Mouse (Mus musculus): ENCODE data around the gene Sept5. TPM values are rescaled to one million over a fixed set of nuclear protein-coding genes. Genes with fewer than 3 reads are reported as not detected.

Gene Sept5
- polyA plus RNA-seq, 1 experiment from 2014 or later: 21.4 TPM

DNA sequence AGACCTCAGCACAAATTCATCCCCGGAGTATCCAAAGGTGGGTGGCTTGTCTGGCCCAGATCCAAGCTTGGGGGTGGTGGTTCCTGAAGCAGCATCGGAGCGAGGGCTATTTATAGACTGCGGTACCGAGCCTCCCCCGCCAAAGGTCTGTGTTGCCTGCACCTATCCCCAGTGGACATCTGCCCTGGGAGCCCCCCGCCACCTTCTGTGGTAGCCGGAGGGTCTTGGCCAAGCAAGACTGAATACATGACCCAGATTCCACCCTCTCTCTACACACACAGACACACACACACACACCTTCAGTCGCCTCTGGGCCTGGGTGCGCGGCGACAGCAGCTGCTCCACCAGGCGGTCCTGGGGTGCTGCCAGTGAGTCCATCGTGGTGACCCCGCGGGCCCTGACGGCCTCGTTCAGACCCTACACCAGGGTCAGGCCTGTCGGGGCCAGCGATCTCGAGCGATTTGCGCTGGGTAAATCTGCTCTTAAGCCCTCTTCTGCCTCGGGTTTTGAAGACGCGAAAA, 3.9 kb downstream of the Sept5 start:
- Histone ChIP-seq H3K4me3 (ENCODE audit: low read length) (peak overlapping the region; percentile 54), H3K9ac (replicated peaks; ENCODE audit: low read length) (peak overlapping the region; percentile 66), H3K4me1 (ENCODE audit: insufficient read depth, low read length) (peaks cover 33% of the 10 kb centered on the region), H3K9me3 (ENCODE audit: low read length) (no peaks in the 10 kb centered on the region), H3K27ac (ENCODE audit: low read length) (no peak overlapping the region), H3K27me3 (ENCODE audit: insufficient read depth, low read length) (peaks cover 72% of the 10 kb centered on the region), H3K36me3 (ENCODE audit: insufficient read depth, low read length) (no peaks in the 10 kb centered on the region; the same call in 1 of the 2 replicates), H3K4me2 (replicated peaks; ENCODE audit: low read depth, low read length) (peak overlapping the region; percentile 82)
- WGBS: 11% methylated on average over 26 of the region's 26 CpGs
- peak; percentile 3; the same call in 1 of the 2 replicates for ATAC-seq (ENCODE audit: low FRiP score, low TSS enrichment)

- Histone ChIP-seq H3K4me1 (ENCODE audit: insufficient read depth, low read length) (peaks cover 37% of the 10 kb centered on the region), H3K4me3 (ENCODE audit: low read length) (no peak overlapping the region), H3K27ac (ENCODE audit: low read length) (no peak overlapping the region), H3K9ac (replicated peaks; ENCODE audit: low read length) (no peak overlapping the region), H3K36me3 (ENCODE audit: insufficient read depth, low read length) (no peaks in the 10 kb centered on the region; the same call in 1 of the 2 replicates), H3K9me3 (ENCODE audit: low read length) (no peaks in the 10 kb centered on the region), H3K27me3 (ENCODE audit: insufficient read depth, low read length) (peaks cover 79% of the 10 kb centered on the region), H3K4me2 (replicated peaks; ENCODE audit: low read depth, low read length) (no peak overlapping the region)
- WGBS: 51% methylated on average over 14 of the region's 14 CpGs
- ATAC-seq (ENCODE audit: low FRiP score, low TSS enrichment): no peak
Observed at GRCm38 (mm10) chr16:18625097-18625496, 4.7 kb downstream of the Sept5 start.

- H3K27me3 ChIP-seq (ENCODE audit: insufficient read depth, low read length): peaks cover 84% of the 10 kb centered on the region
- no peaks in the 10 kb centered on the region for H3K9me3 ChIP-seq (ENCODE audit: low read length)
- no peak overlapping the region for H3K4me3 ChIP-seq (ENCODE audit: low read length)
- peaks cover 37% of the 10 kb centered on the region for H3K4me1 ChIP-seq (ENCODE audit: insufficient read depth, low read length)
- 38% methylated on average over 15 of the region's 15 CpGs for WGBS
- no peak for ATAC-seq (ENCODE audit: low FRiP score, low TSS enrichment)
- no peak overlapping the region for H3K9ac ChIP-seq (replicated peaks; ENCODE audit: low read length)
- no peaks in the 10 kb centered on the region; the same call in 1 of the 2 replicates for H3K36me3 ChIP-seq (ENCODE audit: insufficient read depth, low read length)
- no peak overlapping the region for H3K4me2 ChIP-seq (replicated peaks; ENCODE audit: low read depth, low read length)
- H3K27ac ChIP-seq (ENCODE audit: low read length): no peak overlapping the region
Observed at GRCm38 (mm10) chr16:18624641-18625040, 5.1 kb downstream of the Sept5 start.

- H3K27me3 ChIP-seq (ENCODE audit: insufficient read depth, low read length): peaks cover 91% of the 10 kb centered on the region
- H3K9me3 ChIP-seq (ENCODE audit: low read length): no peaks in the 10 kb centered on the region
- WGBS: 66% methylated on average over 15 of the region's 15 CpGs
- H3K9ac ChIP-seq (replicated peaks; ENCODE audit: low read length): no peak overlapping the region
- ATAC-seq (ENCODE audit: low FRiP score, low TSS enrichment): no peak
- H3K4me1 ChIP-seq (ENCODE audit: insufficient read depth, low read length): peaks cover 32% of the 10 kb centered on the region
- no peak overlapping the region for H3K4me3 ChIP-seq (ENCODE audit: low read length)
- H3K36me3 ChIP-seq (ENCODE audit: insufficient read depth, low read length): no peaks in the 10 kb centered on the region; the same call in 1 of the 2 replicates
- H3K4me2 ChIP-seq (replicated peaks; ENCODE audit: low read depth, low read length): no peak overlapping the region
- H3K27ac ChIP-seq (ENCODE audit: low read length): no peak overlapping the region
Observed at GRCm38 (mm10) chr16:18623751-18624540, 5.8 kb downstream of the Sept5 start.

DNA sequence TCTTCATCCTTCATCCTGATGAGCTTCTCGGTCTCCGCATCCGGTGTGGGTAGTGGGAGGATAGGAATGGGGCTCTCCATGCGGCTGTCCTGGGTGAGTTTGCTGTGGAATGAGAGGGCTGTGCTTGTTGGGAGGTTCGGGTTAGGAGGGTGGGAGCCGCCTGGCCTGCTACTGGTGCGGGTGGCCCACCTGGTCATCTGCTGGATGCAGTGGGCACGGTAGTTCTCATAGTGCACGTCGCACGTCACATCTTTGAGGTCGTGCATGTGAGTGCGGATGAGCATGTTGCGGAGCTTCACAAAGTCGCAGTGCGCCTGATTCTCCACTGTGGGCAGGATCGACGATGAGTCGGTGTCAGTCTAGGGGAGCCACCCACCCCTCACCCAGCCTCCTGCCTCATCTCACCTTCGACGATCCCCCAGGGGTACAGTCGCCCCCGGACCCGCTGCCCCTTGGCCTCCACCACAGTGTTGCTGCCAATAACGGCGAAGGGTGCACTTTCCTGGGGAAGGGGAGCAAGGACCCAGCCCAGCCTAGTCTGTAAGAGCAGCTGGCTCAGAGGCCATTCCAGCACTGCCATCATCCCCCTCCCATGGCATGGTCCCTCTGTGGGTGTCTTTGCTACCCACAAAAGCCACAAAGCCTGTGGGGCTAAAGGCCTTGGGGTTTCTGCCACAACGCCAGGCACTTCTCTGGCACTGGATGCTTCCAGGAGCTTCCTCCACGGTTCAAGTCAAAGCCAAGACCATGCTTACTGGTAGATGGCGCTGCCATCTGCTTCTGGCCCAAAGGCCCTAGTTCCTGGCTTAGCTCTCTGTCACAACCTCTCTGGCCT, 6.6 kb downstream of the Sept5 start:
- H3K9ac ChIP-seq (replicated peaks; ENCODE audit: low read length): no peak overlapping the region
- no peaks in the 10 kb centered on the region for H3K9me3 ChIP-seq (ENCODE audit: low read length)
- 42% methylated on average over 29 of the region's 29 CpGs for WGBS
- no peaks in the 10 kb centered on the region; the same call in 1 of the 2 replicates for H3K36me3 ChIP-seq (ENCODE audit: insufficient read depth, low read length)
- peaks cover 99% of the 10 kb centered on the region for H3K27me3 ChIP-seq (ENCODE audit: insufficient read depth, low read length)
- no peak overlapping the region for H3K4me2 ChIP-seq (replicated peaks; ENCODE audit: low read depth, low read length)
- H3K4me3 ChIP-seq (ENCODE audit: low read length): no peak overlapping the region
- ATAC-seq (ENCODE audit: low FRiP score, low TSS enrichment): no peak
- H3K27ac ChIP-seq (ENCODE audit: low read length): no peak overlapping the region
- H3K4me1 ChIP-seq (ENCODE audit: insufficient read depth, low read length): peaks cover 29% of the 10 kb centered on the region

DNA sequence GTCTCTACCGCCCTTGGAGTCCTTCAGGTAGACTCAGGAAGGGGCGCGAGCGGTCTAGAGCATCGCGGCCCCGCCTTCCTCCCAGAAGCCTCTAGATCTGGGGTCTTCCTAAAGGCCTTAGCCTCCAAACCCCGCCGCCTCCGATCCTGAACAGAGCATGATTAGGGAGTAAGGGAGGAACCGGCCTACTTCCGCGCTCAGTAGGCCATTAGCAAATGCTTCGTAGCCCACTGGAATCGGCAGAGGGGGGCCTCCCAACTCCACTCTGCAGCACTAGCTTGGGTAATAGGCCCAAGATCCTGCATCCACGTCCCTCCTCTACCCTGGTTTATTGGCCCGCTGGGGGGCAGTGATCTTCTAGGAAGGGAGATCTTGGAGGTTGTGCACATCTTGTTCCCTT, 7.7 kb downstream of the Sept5 start, which contains the start of gene Gp1bb:
TSS of gene Gp1bb (minus strand) at position 385 of the 400 bp plus-strand sequence.
- Histone ChIP-seq H3K27ac (ENCODE audit: low read length) (no peak within 1 kb of the TSS), H3K27me3 (ENCODE audit: insufficient read depth, low read length) (peaks cover 91% of the 10 kb centered on the region), H3K4me1 (ENCODE audit: insufficient read depth, low read length) (peaks cover 35% of the 10 kb centered on the region), H3K4me3 (ENCODE audit: low read length) (peak within 1 kb of the TSS; percentile 51), H3K9me3 (ENCODE audit: low read length) (no peaks in the 10 kb centered on the region), H3K36me3 (ENCODE audit: insufficient read depth, low read length) (no peaks in the 10 kb centered on the region; the same call in 1 of the 2 replicates), H3K9ac (replicated peaks; ENCODE audit: low read length) (no peak within 1 kb of the TSS), H3K4me2 (replicated peaks; ENCODE audit: low read depth, low read length) (peak within 1 kb of the TSS; percentile 84)
- no peak for ATAC-seq (ENCODE audit: low FRiP score, low TSS enrichment)
- 16% methylated on average over 17 of the region's 17 CpGs for WGBS

GRCm38 (mm10) chr16:18621362-18622001, 8.3 kb downstream of the Sept5 start:
- WGBS: 7% methylated on average over 38 of the region's 38 CpGs

DNA sequence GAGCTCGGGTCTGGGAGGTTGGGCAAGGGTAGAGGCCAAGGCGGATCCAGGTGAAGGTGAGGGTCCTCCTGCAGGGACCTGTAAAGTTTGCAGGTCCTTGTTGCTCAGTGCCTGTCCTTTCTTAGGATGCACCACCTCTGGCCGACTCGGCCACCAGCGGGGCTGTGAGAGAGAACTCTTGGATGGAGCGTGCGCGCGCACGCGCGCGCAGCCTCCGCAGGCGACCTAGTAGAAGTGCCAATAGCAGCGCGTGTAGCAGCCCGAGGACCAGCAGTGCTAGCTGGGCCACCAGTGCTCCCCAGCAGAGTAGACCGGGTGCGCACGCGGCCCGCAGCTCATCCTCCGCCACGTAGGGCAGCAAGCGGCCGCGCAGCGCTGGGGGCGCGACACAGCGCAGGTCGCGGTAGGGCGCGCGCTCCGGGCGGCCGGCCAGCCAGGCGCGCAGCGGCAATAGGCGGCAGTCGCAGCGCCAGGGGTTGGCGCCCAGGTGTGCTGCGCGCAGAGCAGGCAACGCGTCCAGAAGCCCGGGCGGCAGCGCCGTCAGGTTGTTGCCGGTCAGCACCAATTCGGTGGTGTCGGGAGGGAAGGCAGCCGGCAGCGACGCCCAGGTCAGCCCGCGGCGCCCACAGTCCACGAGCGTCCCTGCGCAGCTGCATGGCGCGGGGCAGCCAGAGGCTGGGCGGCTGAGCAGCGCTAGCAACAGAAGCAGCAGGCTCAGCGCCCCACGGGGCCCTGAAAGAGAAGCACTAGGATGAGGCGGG, 9.0 kb downstream of the Sept5 start:
- ATAC-seq (ENCODE audit: low FRiP score, low TSS enrichment): no peak
- WGBS: under 1% methylated on average over 73 of the region's 74 CpGs
- Histone ChIP-seq H3K27me3 (ENCODE audit: insufficient read depth, low read length) (peaks cover 90% of the 10 kb centered on the region), H3K27ac (ENCODE audit: low read length) (no peak overlapping the region), H3K36me3 (ENCODE audit: insufficient read depth, low read length) (no peaks in the 10 kb centered on the region; the same call in 1 of the 2 replicates), H3K9ac (replicated peaks; ENCODE audit: low read length) (no peak overlapping the region), H3K4me3 (ENCODE audit: low read length) (peak overlapping the region; percentile 51), H3K4me1 (ENCODE audit: insufficient read depth, low read length) (peaks cover 28% of the 10 kb centered on the region), H3K4me2 (replicated peaks; ENCODE audit: low read depth, low read length) (peak overlapping the region; percentile 84), H3K9me3 (ENCODE audit: low read length) (no peaks in the 10 kb centered on the region)

More at GRCm38 (mm10) chr16:18621362-18622001, 8.3 kb downstream of the Sept5 start:
- no peak overlapping the region for H3K9ac ChIP-seq (replicated peaks; ENCODE audit: low read length)
- H3K4me3 ChIP-seq (ENCODE audit: low read length): peak overlapping the region; percentile 51
- H3K27ac ChIP-seq (ENCODE audit: low read length): no peak overlapping the region
- peaks cover 35% of the 10 kb centered on the region for H3K4me1 ChIP-seq (ENCODE audit: insufficient read depth, low read length)
- peaks cover 91% of the 10 kb centered on the region for H3K27me3 ChIP-seq (ENCODE audit: insufficient read depth, low read length)
- no peak for ATAC-seq (ENCODE audit: low FRiP score, low TSS enrichment)
- H3K36me3 ChIP-seq (ENCODE audit: insufficient read depth, low read length): no peaks in the 10 kb centered on the region; the same call in 1 of the 2 replicates
- H3K9me3 ChIP-seq (ENCODE audit: low read length): no peaks in the 10 kb centered on the region
- H3K4me2 ChIP-seq (replicated peaks; ENCODE audit: low read depth, low read length): peak overlapping the region; percentile 84

DNA sequence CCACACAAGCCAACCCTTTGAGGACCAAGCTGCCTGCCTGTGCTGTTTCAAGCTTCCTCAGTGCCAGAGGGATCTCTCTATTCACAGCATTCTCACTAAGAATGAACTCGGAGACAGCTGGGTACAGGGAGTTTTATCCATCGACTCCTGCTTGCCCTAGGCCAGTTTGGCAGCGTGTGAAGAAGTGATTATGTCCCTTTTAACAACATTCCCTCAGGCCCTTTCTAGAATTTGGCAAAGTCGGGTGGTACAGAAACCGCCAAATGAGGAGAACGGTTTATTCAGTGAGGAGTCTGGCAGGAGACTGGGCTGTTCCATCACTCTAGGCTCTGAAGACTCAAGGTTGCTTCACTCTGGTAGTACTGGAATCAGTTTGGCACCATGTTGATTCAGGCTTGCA, 9.6 kb downstream of the Sept5 start:
- ATAC-seq (ENCODE audit: low FRiP score, low TSS enrichment): no peak
- no peaks in the 10 kb centered on the region; the same call in 1 of the 2 replicates for H3K36me3 ChIP-seq (ENCODE audit: insufficient read depth, low read length)
- peak overlapping the region; percentile 51 for H3K4me3 ChIP-seq (ENCODE audit: low read length)
- 41% methylated on average over 6 of the region's 6 CpGs for WGBS
- H3K4me1 ChIP-seq (ENCODE audit: insufficient read depth, low read length): peaks cover 27% of the 10 kb centered on the region
- H3K9me3 ChIP-seq (ENCODE audit: low read length): no peaks in the 10 kb centered on the region
- peak overlapping the region; percentile 84 for H3K4me2 ChIP-seq (replicated peaks; ENCODE audit: low read depth, low read length)
- H3K27ac ChIP-seq (ENCODE audit: low read length): no peak overlapping the region
- H3K9ac ChIP-seq (replicated peaks; ENCODE audit: low read length): no peak overlapping the region
- H3K27me3 ChIP-seq (ENCODE audit: insufficient read depth, low read length): peaks cover 88% of the 10 kb centered on the region

Data from kidney, embryonic 16.5 days (tissue).